Mouse (Mus musculus) MEL (cell line): Measurements from ENCODE around the gene Chst12.

Experiments
- CTCF ChIP-seq, 3 experiments: IDR thresholded peaks in 2 of 3; conservative IDR thresholded peaks in 1 of 3; 2 replicates each; pipeline ENCODE4 v1.5.1; 2011 to 2012; ENCODE audit warnings: low read length in 3 of 3, low read depth in 2 of 3, mild to moderate bottlenecking in 2 of 3, improper control_type of control experiment in 1 of 3, inconsistent platforms in 1 of 3, mixed read lengths in 1 of 3, moderate library complexity in 1 of 3; ENCODE audit not compliant: control insufficient read depth in 1 of 3, insufficient read depth in 1 of 3, poor library complexity in 1 of 3, severe bottlenecking in 1 of 3
- EP300 ChIP-seq, 2 experiments: IDR thresholded peaks; 2 replicates each; pipeline ENCODE4 v1.6.1; 2011; ENCODE audit warnings: improper control_type of control experiment in 2 of 2, low read length in 2 of 2, low read depth in 1 of 2, mild to moderate bottlenecking in 1 of 2
- JUND ChIP-seq: IDR thresholded peaks from 2 replicates; pipeline ENCODE4 v1.6.1; 2011; ENCODE audit warnings: low read depth, mild to moderate bottlenecking, improper control_type of control experiment, low read length
- MAZ ChIP-seq: IDR thresholded peaks from 2 replicates; pipeline ENCODE4 v1.6.1; 2012; ENCODE audit warnings: low read depth, mild to moderate bottlenecking, inconsistent platforms, low read length, improper control_type of control experiment
- POLR2A ChIP-seq, 2 experiments: IDR thresholded peaks; 2 replicates each; pipeline ENCODE4 v1.6.1; 2011 to 2012; ENCODE audit warnings: low read length in 2 of 2, mild to moderate bottlenecking in 2 of 2, control low read depth in 1 of 2, improper control_type of control experiment in 1 of 2, low read depth in 1 of 2, moderate library complexity in 1 of 2; ENCODE audit not compliant: control insufficient read depth in 1 of 2, insufficient read depth in 1 of 2, poor library complexity in 1 of 2
- TAL1 ChIP-seq: IDR thresholded peaks from 2 replicates; pipeline ENCODE4 v1.6.1; 2012; ENCODE audit warnings: mild to moderate bottlenecking, inconsistent platforms, low read length, moderate library complexity, mixed read lengths
- ZNF384 ChIP-seq: IDR thresholded peaks from 2 replicates; pipeline ENCODE4 v1.6.1; 2012; ENCODE audit warnings: low read depth, mild to moderate bottlenecking, inconsistent platforms, low read length, improper control_type of control experiment

GRCm38 (mm10) chr5:140517921-140518230 lies 12.5 kb downstream of the Chst12 start:
- TF ChIP-seq MAZ: no peak
- no peak for TF ChIP-seq POLR2A (IDR thresholded peaks at IDR 0.05; ENCODE audit: control insufficient read depth in 1 of 2, insufficient read depth in 1 of 2, low read depth in 1 of 2, low read length in 2 of 2, poor library complexity in 1 of 2)
- TF ChIP-seq TAL1: no peak
- no peak for TF ChIP-seq JUND
- no peak for TF ChIP-seq CTCF (IDR thresholded peaks at IDR 0.05 in 2 of 3, conservative IDR thresholded peaks at IDR 0.05 in 1 of 3; ENCODE audit: control insufficient read depth in 1 of 3, insufficient read depth in 1 of 3, low read depth in 2 of 3, low read length in 3 of 3, poor library complexity in 1 of 3, severe bottlenecking in 1 of 3)
- no peak for TF ChIP-seq ZNF384
- TF ChIP-seq EP300 (IDR thresholded peaks at IDR 0.05; ENCODE audit: low read depth in 1 of 2, low read length in 2 of 2): no peak
